Mouse (Mus musculus) lung, adult 2 months (tissue): ENCODE results near the gene Fam19a2. TPM values are rescaled to one million over a fixed set of nuclear protein-coding genes. Genes with fewer than 3 reads are reported as not detected.

Source experiments
- DNase-seq: peaks from one replicate; pipeline ENCODE4 v3.0.0; 2022
- H3K4me1 ChIP-seq: fragments of 200-500 bp; 2 replicates; pipeline ENCODE4 v1.6.1; 2011; ENCODE audit warnings: low read length; ENCODE audit not compliant: control insufficient read depth, insufficient read depth
- H3K4me3 ChIP-seq: fragments of 200-500 bp; replicated peaks from 2 replicates; pipeline ENCODE3; 2011; ENCODE audit warnings: low read depth, mild to moderate bottlenecking, control low read depth, low read length; ENCODE audit errors: extremely low read depth
- CTCF ChIP-seq: fragments of 200-500 bp; IDR thresholded peaks from 2 replicates; pipeline ENCODE4 v1.5.1; 2011; ENCODE audit warnings: mild to moderate bottlenecking, low read length, control low read depth; ENCODE audit not compliant: insufficient read depth
- POLR2A ChIP-seq: fragments of 200-500 bp; IDR thresholded peaks from 2 replicates; pipeline ENCODE4 v1.6.1; 2011; ENCODE audit warnings: low read depth, mild to moderate bottlenecking, control low read depth, low read length, borderline replicate concordance; ENCODE audit errors: extremely low read depth
- WGBS: fragments of 180-500 bp; shearing (Covaris S2); methylation state at CpG from one replicate; pipeline ENCODE4 v1.1.7; 2018; 5-methylcytosine and 5-hydroxymethylcytosine counted together
- polyA plus RNA-seq: library from polyadenylated mRNA; depleted of rRNA; stranded (reverse); fragments of >200 nt; gene quantifications from 2 replicates; pipeline ENCODE4 v1.2.3, GENCODE M21; 2012

Gene Fam19a2
- polyA plus RNA-seq, 1 experiment = 0.07 TPM

DNA sequence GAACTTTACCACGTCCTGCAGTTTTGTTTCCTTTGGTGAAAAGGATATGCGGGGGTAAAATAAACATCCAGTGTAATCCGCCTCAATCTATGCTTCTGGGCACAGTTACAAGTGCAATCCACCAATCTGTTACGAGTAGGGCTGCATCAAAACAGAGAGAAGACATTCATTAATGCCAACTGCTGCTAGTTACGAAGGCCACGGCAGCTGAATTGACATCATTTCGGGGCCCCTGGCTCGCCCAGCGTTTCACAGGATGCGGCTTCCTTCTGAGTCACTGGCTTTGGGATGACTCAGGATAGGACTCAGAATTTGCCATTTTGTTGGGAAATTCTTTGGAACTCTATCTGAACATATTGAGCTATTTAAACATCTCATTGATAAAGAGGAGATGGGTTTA, 4.8 kb downstream of the Fam19a2 start:
- H3K4me1 ChIP-seq = no peaks in the 10 kb centered on the region
- no peak overlapping the region for H3K4me3 ChIP-seq
- TF ChIP-seq POLR2A = no peak
- no peak for TF ChIP-seq CTCF
- no peak for DNase-seq
- 63% methylated on average over 10 of the region's 10 CpGs for WGBS

DNA sequence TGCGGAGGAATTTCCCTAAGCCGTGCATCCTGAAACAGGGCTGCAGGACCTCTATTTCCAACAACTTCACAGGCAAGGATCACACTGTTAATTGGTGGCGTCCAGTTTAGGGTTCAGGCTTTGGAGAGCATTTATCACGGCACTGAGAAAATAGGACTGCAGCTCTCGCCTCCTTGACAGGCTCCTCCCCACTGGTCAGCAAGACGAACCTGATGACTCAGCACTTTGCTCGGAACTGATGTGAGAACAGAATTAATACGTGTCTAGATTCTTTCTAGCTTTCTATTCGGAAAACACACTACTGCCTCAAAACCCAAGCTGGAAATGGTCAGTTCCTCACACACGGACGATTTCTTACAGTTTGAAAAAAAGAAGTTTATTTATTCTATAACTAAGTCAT, 10.8 kb downstream of the Fam19a2 start:
- 44% methylated on average over 11 of the region's 11 CpGs for WGBS
- TF ChIP-seq CTCF (no peak), POLR2A (no peak)
- Histone ChIP-seq H3K4me3 (no peak overlapping the region), H3K4me1 (no peaks in the 10 kb centered on the region)
- DNase-seq = no peak

GRCm38 (mm10) chr10:123307300-123307699, 43.5 kb downstream of the Fam19a2 start:
- Histone ChIP-seq H3K4me1 (no peaks in the 10 kb centered on the region), H3K4me3 (no peak overlapping the region)
- TF ChIP-seq POLR2A (no peak), CTCF (no peak)
- DNase-seq = no peak

DNA sequence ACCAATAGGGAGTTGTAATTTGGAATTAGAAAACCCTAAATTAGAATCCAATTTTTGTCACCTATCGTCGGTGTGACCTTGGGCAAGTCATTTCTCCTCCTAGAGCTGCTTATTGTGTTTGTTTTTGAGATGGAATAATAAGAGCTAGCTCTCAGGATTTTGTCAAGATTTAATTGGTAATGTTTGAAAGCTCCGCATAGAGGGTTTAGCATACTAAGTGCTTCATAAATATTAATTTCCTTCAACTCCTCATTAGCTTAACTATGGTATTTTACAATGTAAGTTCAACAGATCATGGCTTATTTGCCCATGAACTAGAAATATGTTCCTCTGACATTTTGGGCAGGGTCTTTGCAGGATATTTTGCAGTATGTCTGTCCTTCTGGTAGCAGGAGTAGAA, 62.5 kb downstream of the Fam19a2 start:
- H3K4me3 ChIP-seq = no peak overlapping the region
- H3K4me1 ChIP-seq = no peaks in the 10 kb centered on the region
- TF ChIP-seq CTCF (no peak), POLR2A (no peak)
- no peak for DNase-seq
- 94% methylated on average over 3 of the region's 3 CpGs for WGBS

DNA sequence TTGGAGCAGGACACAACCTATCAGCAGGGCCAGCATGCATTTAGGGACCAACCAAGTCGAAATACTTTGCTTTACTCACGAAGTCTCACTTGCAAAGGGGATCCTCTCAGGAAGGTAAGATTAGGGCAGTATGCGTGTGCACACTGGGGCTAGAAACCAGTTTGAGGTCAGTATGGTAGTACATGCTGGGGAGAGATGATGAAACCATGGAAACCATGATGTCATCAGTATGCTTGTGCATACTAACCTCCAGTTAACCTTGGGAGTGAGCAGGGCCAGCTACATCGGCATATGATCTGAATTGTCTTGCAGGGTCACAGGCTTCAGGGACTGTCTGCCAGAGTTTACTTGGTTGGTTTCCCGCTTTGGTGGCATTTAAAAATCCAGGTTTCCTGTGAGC, 77.5 kb downstream of the Fam19a2 start:
- DNase-seq = no peak
- WGBS = 56% methylated on average over 5 of the region's 5 CpGs
- H3K4me1 ChIP-seq = no peaks in the 10 kb centered on the region
- H3K4me3 ChIP-seq = no peak overlapping the region
- TF ChIP-seq POLR2A (no peak), CTCF (no peak)

DNA sequence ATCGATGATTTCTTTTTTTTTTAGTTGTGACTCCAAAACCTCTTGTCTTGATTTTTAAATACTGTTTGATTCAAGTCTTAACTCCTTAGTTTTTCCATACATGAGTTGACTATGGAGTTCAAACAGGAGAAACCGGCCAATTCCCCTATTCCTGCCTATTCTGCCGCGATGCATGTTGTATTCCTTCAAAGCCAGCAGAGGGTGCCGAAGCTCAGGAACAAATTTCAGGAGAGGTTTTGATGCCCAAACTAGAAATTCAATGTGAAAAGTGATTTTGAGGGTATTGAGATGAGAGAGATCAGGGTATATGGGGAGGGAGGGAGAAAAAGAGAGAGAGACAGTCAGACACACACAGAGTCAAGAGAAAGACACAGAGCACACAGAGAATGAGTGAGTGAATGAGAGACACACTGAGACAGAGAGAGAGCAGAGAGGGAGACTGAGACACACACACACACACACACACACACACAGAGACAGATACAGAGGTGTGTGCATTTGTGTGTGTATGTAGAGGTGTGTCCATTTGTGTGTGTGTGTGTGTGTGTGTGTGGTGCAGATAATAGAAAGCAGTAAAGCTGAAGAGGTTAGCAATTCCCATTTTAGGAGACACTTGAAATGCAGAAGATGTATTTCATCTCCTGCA, 78.9 kb downstream of the Fam19a2 start:
- Histone ChIP-seq H3K4me3 (no peak overlapping the region), H3K4me1 (no peaks in the 10 kb centered on the region)
- TF ChIP-seq POLR2A = no peak
- TF ChIP-seq CTCF = no peak
- WGBS = 20% methylated on average over 5 of the region's 5 CpGs
- DNase-seq = no peak

DNA sequence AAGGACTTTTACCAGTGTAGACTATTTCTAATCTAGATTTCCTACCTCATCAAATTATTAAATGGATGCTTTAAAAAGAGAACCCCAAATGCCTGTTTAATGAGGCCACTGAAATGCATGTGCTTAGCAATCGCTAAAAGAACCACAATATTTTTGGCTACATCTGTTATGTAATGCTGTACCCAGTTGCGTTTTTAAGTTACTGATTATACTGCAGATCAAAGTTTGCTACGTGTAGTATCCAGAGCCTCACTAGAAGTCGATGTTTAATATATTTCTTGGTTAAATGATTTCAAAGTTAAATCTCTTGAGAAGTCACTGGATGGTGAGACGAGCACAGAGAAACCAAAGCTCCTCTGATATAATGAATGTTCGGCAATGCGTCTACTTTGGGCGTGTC, 82.5 kb downstream of the Fam19a2 start:
- H3K4me1 ChIP-seq = no peaks in the 10 kb centered on the region
- no peak for DNase-seq
- H3K4me3 ChIP-seq = no peak overlapping the region
- 95% methylated on average over 8 of the region's 8 CpGs for WGBS
- TF ChIP-seq CTCF (no peak), POLR2A (no peak)

DNA sequence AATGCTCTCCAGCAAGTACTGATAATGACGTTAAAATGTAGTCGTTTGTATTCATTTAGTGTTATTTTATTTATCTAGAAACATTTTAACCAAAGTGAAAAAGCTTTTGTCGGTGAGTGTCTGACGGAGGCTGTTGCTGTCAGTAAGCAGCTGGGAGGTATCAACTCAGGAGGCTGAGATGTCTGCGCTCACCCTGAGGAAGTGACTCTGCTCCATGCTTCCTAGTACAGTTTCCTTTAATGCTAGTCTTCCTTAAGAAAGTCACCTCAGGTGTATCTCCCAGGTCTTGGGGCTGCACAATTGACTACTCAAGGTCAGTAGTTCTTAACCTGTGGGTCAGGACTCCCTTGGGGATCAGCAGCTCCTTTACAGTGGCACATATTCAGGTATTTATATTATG, 89.9 kb downstream of the Fam19a2 start:
- DNase-seq = no peak
- WGBS = 57% methylated on average over 5 of the region's 5 CpGs
- Histone ChIP-seq H3K4me3 (no peak overlapping the region), H3K4me1 (no peaks in the 10 kb centered on the region)
- TF ChIP-seq POLR2A = no peak
- no peak for TF ChIP-seq CTCF

GRCm38 (mm10) chr10:123357010-123357409, 93.2 kb downstream of the Fam19a2 start:
- 0 out of 2 replicates have a peak, but pooled peaks cover 2% of the 10 kb centered on the region for H3K4me1 ChIP-seq
- TF ChIP-seq POLR2A (no peak), CTCF (no peak)
- WGBS = 76% methylated on average over 6 of the region's 6 CpGs
- no peak for DNase-seq
- no peak overlapping the region for H3K4me3 ChIP-seq

DNA sequence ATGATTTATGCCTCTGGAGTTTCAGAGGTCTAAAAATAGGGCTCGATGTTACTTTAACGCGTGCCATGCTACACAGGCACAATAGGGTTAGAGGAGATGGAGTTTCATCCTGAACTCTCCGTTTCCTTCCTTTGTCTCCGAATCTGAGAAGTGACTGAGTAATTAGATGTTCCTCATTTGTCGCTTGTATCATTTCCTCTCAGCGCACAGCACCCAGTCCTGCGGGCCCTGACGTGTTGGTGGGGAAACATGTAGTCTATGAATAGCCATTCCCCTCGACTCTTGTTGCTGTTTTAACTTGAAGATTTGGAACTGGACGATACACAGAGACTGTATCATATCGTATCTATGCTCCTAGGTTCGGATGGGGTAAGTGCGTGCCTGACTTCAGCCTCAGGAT, 96.7 kb downstream of the Fam19a2 start:
- Histone ChIP-seq H3K4me1 (0 out of 2 replicates have a peak, but pooled peaks cover 2% of the 10 kb centered on the region), H3K4me3 (no peak overlapping the region)
- 38% methylated on average over 14 of the region's 14 CpGs for WGBS
- no peak for DNase-seq
- no peak for TF ChIP-seq CTCF
- no peak for TF ChIP-seq POLR2A

DNA sequence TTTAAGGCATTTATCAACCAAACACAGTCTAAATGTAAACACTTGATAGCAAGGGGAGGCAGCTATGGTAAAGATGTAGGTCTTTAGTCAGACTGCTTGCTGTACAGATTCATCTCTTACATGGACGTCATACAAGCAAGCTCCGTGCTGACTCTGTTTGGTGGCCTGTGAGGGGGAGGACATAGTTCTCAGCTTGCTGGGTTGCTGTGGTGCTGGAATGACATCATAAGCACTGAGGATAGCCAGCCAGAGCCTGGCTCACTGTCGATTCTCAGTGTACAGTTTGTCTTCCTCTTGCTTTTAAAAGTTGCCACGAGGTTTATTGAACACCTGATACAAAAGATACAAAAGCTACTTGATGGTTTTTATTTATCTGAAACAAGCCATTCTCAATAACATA, 100.8 kb downstream of the Fam19a2 start:
- Histone ChIP-seq H3K4me1 (0 out of 2 replicates have a peak, but pooled peaks cover 2% of the 10 kb centered on the region), H3K4me3 (no peak overlapping the region)
- WGBS = 39% methylated on average over 4 of the region's 4 CpGs
- no peak for DNase-seq
- TF ChIP-seq POLR2A (no peak), CTCF (no peak)
